Mouse (Mus musculus) lung, adult 2 months (tissue): ENCODE results near the gene Ppm1e. TPM values are rescaled to one million over a fixed set of nuclear protein-coding genes. Genes with fewer than 3 reads are reported as not detected.

Source experiments
- DNase-seq: peaks from one replicate; pipeline ENCODE4 v3.0.0; 2022
- H3K4me1 ChIP-seq: fragments of 200-500 bp; 2 replicates; pipeline ENCODE4 v1.6.1; 2011; ENCODE audit warnings: low read length; ENCODE audit not compliant: control insufficient read depth, insufficient read depth
- H3K4me3 ChIP-seq: fragments of 200-500 bp; replicated peaks from 2 replicates; pipeline ENCODE3; 2011; ENCODE audit warnings: low read depth, mild to moderate bottlenecking, control low read depth, low read length; ENCODE audit errors: extremely low read depth
- CTCF ChIP-seq: fragments of 200-500 bp; IDR thresholded peaks from 2 replicates; pipeline ENCODE4 v1.5.1; 2011; ENCODE audit warnings: mild to moderate bottlenecking, low read length, control low read depth; ENCODE audit not compliant: insufficient read depth
- POLR2A ChIP-seq: fragments of 200-500 bp; IDR thresholded peaks from 2 replicates; pipeline ENCODE4 v1.6.1; 2011; ENCODE audit warnings: low read depth, mild to moderate bottlenecking, control low read depth, low read length, borderline replicate concordance; ENCODE audit errors: extremely low read depth
- WGBS: fragments of 180-500 bp; shearing (Covaris S2); methylation state at CpG from one replicate; pipeline ENCODE4 v1.1.7; 2018; 5-methylcytosine and 5-hydroxymethylcytosine counted together
- polyA plus RNA-seq: library from polyadenylated mRNA; depleted of rRNA; stranded (reverse); fragments of >200 nt; gene quantifications from 2 replicates; pipeline ENCODE4 v1.2.3, GENCODE M21; 2012; rRNA removed

The Ppm1e gene
- polyA plus RNA-seq, 1 experiment = 0.46 TPM

DNA sequence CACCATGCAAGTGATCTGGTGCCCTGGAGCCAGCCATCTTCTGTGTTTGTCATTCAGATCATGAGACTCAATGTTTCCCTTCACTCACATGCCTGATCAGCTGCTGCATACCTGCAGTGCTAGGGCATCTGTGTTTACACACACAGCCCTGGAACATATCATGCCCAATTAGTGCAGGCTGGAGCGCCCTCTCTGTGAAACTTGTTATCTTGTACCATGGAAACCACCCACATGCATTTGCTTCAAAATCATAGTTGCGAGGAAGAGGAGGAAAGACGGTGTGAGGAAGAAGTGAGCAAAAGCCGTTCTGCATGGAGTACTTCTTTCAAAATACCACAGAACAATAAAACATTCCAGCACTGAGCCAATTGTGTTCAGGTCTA lies 118.0 kb downstream of the Ppm1e start:
- no peak for TF ChIP-seq CTCF
- no peak for TF ChIP-seq POLR2A
- no peak for DNase-seq
- WGBS = 85% methylated on average over 4 of the region's 4 CpGs
- Histone ChIP-seq H3K4me3 (no peak overlapping the region), H3K4me1 (no peaks in the 10 kb centered on the region)

DNA sequence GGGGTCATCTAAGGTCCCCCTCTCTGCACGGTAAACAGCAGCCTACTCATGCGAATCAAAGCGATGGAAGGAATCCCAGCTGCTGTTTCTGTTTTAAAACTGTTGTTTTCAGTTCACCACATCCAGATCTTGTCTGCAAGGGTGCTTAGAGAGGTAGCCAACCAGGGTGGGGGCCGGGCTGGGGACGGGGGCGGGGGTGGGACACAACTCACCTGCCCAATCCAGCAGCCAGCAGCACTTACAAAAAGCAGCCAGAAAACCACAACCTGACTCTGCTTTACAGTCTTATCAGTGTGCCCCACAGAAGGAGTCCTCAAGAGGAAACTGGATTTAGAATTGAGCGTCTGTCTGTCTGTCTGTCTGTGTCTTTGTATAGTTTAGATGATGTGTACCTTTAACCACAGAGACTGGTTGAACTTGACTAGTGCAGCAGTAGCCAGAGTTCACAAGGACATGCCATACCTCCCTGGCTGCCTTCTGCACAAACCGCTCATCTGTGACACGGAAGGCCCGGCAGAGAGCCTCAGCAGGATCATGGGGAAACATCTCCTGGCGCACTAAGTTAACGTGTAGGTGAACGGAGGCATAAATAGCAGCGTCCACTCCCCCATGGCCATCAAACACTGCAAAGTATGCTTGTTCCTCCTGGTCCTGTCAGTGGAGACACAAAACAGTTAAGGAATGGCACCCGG lies 118.5 kb downstream of the Ppm1e start:
- DNase-seq = no peak

DNA sequence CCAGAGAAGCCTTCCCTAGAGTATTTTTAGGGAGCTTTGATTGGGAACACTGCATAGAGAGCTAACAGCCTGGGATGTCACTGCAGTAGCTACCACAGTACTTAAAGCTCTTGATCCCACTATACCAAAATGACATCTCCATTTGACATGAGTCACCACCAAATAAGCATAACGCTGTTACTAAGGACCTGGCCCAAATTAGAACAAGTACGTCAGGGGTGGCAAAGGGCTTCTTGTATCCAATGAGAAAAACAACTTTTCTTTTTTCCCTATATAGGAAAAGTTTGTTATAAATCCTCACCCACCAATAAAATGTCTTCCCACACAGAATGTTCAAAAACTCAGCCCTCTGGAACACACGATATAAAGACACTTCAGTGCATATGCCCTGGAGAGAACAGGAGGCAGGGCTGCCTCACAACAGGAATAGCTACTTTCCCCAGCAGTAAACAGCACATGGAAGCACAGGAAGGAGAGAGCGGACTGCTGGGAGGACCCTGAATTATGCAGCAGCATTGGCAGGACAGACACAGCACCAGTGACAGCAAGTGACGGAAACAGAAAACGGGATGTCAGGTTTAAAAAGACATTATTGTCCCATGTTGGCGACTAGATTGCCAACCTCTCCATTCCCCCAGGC lies 119.8 kb downstream of the Ppm1e start:
- no peaks in the 10 kb centered on the region for H3K4me1 ChIP-seq
- no peak for TF ChIP-seq POLR2A
- TF ChIP-seq CTCF = no peak
- WGBS = 77% methylated on average over 7 of the region's 7 CpGs
- no peak for DNase-seq
- H3K4me3 ChIP-seq = no peak overlapping the region

More for the DNA sequence above, 118.5 kb downstream of the Ppm1e start:
- Histone ChIP-seq H3K4me1 (no peaks in the 10 kb centered on the region), H3K4me3 (no peak overlapping the region)
- no peak for TF ChIP-seq CTCF
- TF ChIP-seq POLR2A = no peak
- 83% methylated on average over 15 of the region's 15 CpGs for WGBS

DNA sequence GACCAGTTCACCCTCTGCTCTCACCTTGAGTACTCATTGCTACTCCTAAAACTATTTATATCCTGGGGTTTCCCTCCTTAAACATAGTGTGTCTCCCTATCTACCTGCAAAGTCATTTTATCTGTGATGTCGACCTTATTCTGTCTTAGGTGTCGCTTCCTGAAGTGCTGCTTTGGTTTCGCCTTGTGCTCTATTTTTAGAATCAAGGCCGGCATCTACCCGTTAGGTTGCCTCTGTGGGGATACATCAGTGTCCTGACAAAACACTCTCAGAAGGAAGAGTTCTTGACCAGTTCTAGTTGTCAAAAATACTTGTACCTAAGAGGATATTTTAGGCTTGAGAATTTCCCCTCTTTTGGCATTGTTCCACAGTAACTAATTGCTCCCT lies 123.3 kb downstream of the Ppm1e start:
- TF ChIP-seq CTCF (no peak), POLR2A (no peak)
- Histone ChIP-seq H3K4me3 (no peak overlapping the region), H3K4me1 (no peaks in the 10 kb centered on the region)
- DNase-seq = no peak
- WGBS = 52% methylated on average over 5 of the region's 5 CpGs

DNA sequence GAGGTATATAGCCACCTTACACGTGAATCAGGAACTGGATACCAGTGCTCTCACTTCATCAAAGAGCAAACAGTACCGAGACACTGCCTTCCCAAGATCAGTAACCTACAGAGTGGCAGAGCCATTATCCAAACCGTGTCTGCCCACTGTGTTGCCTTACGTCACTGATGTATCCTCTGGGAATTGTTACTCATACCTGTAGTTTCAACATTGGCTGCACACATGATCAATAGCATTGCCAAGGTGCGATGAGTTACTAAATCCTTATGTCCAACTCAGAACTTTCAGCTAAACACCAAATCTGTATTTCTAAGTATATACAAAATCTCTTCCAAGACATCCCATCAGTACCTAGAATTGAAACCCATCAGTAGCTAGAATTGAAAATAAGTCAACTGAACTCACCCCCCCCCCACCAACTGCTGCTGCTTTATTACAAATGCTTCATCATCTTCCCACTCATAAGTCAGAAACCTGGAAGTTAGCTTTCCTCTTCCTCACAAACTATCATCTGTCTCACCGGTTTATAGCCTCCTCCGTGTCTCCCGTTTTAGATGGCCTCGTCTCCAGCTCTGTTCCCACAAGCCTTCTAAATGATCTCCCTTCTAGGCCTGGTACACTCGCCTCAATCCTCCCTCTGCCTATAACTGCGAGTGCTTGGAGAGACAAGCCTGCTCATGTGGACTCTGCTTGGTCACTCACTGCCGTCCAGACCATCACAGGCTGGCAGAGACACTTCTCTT lies 123.9 kb downstream of the Ppm1e start:
- 87% methylated on average over 12 of the region's 12 CpGs for WGBS
- Histone ChIP-seq H3K4me1 (no peaks in the 10 kb centered on the region), H3K4me3 (no peak overlapping the region)
- DNase-seq = no peak
- TF ChIP-seq POLR2A (no peak), CTCF (no peak)

DNA sequence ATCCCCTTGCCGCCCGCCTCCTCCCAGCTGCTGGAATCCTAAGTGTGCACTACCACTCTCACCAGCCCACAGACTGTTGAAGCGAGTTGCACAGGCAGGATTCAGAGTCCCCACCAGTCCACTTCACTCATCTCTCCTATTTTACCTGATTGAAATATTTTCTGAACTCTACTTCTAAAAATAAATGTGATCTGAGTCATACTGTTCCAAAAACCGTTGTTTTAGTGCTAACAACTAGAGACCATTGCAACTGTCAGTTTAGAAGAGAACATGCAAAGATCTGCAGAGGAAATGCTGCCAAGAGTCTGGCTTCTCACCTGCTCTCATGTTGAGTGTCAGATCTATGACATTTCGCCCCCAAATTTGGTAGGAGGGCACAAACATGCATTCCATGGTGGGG lies 125.4 kb downstream of the Ppm1e start:
- 83% methylated on average over 5 of the region's 5 CpGs for WGBS
- no peak for DNase-seq
- Histone ChIP-seq H3K4me1 (no peaks in the 10 kb centered on the region), H3K4me3 (no peak overlapping the region)
- TF ChIP-seq CTCF (no peak), POLR2A (no peak)

DNA sequence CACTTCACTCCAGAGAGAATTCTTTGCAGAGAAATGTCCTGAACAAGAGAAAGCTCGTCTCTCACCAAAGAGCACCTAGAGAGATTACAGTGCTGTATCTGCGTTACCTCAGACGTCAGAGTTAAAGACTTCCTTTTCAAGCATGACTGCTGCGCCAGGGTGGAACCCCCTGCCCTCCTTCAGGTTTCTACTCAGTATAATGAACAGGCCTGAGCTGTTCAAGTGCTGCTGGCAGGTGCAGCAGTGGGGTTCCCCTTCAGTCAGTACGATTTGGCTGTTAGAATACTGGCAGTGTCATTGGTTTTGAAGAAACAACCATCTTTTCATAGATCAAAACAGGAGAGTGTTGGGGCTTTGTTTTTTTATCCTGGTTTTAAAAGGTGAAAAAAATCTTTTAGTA lies 131.8 kb downstream of the Ppm1e start:
- Histone ChIP-seq H3K4me1 (peaks cover 3% of the 10 kb centered on the region), H3K4me3 (no peak overlapping the region)
- TF ChIP-seq CTCF (no peak), POLR2A (no peak)
- DNase-seq = no peak
- 78% methylated on average over 5 of the region's 5 CpGs for WGBS

DNA sequence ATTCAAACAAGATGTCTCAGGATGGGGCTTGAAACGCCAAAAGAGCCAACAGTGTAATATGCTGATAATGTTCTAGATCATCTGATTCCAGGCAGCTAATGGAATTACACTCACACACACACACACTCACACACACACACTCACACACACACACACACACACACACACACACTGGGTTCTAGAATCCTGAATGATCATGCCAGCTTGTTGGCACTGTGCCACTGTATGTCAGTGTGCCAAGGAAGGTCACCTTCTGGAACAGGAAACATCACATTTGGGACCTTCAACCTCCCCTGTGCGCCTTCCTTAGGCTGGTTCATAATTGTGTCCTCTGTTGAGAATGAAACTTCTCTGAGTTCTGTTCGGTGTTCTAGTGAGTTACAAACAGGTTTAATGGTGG lies 136.1 kb downstream of the Ppm1e start:
- DNase-seq = no peak
- Histone ChIP-seq H3K4me3 (no peak overlapping the region), H3K4me1 (peaks cover 3% of the 10 kb centered on the region)
- TF ChIP-seq CTCF (no peak), POLR2A (no peak)
- 56% methylated on average over 3 of the region's 3 CpGs for WGBS

DNA sequence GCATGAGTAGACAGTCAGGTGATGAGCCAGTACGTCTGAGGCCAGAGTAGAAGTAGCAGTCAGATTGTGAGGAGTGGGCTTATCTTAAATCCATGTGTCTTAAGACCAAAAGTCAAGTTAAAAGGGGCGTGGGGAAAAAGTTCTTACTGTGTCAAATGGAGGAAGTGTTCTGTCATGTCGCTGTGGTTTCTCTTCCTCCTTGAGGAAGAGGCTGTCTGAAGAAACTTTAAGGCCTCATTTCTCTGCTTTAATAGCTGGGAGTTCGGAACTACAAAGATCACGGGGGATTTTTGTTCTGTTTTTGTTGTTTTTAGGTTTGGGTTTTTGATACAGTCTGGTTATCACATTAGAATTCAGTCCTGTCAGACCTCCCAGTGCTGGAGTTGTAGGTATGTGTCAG lies 146.5 kb downstream of the Ppm1e start:
- no peak for DNase-seq
- TF ChIP-seq POLR2A = no peak
- no peak for TF ChIP-seq CTCF
- H3K4me3 ChIP-seq = no peak overlapping the region
- no peaks in the 10 kb centered on the region for H3K4me1 ChIP-seq
- WGBS = 57% methylated on average over 5 of the region's 5 CpGs

Other genes starting within 250 kb of the Ppm1e start
- gene Ska2, start 249.8 kb downstream of the Ppm1e start, polyA plus RNA-seq = 2.8 and 4.9 TPM in 2 replicates
- gene Trim37, start 231.9 kb downstream of the Ppm1e start, polyA plus RNA-seq = 2.4 and 3.6 TPM in 2 replicates
- 0.36 and 0.44 TPM in 2 replicates for gene Rad51c, start 45.9 kb upstream of the Ppm1e start, polyA plus RNA-seq
- 0.39 and 0.45 TPM in 2 replicates for gene Tex14, start 46.0 kb upstream of the Ppm1e start, polyA plus RNA-seq
- not detected in 2 replicates for gene Gm11492, start 207.6 kb upstream of the Ppm1e start, polyA plus RNA-seq
- gene Sept4, start 209.9 kb upstream of the Ppm1e start, polyA plus RNA-seq = 149 and 238 TPM in 2 replicates
- gene Mtmr4, start 233.1 kb upstream of the Ppm1e start, polyA plus RNA-seq = 21.0 and 22.1 TPM in 2 replicates